Mouse (Mus musculus): Measurements from ENCODE around the gene Slc45a1.

DNA sequence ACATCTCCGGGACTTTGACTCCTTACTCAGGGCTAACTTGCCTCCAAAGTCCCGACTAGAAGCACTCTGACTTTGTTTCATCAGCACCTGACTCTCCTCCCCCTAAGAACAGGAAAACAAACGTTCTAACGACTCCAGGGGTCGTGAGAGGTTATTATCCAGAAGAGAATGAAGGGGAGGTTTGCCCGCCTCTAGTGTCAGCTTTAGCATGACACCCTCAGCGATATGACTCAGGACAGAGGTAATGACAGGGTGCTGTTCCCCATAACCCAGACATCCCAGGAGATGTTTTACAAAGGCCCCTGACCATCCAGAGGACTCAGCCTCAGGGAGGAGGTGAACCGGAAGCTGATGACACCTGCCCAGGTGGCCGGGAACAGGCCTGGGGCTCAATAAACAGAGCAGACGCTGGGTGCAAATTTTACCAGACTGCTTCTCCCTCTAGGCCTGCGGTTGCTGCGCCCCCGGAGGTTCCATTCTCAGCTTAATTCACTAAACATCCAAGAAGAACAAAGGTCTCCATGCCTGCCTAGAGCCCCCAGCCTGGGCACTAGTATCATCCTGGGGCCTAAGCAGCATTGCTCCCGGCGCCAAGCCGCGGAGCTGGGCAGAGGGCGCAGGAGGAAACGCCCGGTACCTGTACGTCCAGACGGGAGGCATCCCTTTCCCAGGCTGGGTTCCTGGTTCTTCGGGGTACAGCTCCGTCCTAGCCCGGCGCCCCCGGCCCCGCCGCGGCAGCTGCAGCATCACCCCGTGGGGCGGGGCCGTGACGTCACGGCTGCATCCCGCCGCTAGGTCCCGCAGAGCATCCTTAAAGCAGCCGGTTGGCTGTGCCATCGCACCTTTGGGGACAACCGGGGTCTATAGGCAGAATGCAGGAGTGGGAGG is at the start of gene Slc45a1:
- no peak for TF ChIP-seq POLR2A (IDR thresholded peaks at IDR 0.05; ENCODE audit: borderline replicate concordance, low read depth, low read length)
- no peak for TF ChIP-seq CTCF (IDR thresholded peaks at IDR 0.05; ENCODE audit: low read depth, low read length)

Data from bone marrow macrophage, adult 2 months (primary cell).